Mouse (Mus musculus): ENCODE data around the gene Plpp1. TPM values are rescaled to one million over a fixed set of nuclear protein-coding genes. Genes with fewer than 3 reads are reported as not detected.

Plpp1 gene
- polyA plus RNA-seq, 1 experiment from 2014 or later: 81.5 TPM

DNA sequence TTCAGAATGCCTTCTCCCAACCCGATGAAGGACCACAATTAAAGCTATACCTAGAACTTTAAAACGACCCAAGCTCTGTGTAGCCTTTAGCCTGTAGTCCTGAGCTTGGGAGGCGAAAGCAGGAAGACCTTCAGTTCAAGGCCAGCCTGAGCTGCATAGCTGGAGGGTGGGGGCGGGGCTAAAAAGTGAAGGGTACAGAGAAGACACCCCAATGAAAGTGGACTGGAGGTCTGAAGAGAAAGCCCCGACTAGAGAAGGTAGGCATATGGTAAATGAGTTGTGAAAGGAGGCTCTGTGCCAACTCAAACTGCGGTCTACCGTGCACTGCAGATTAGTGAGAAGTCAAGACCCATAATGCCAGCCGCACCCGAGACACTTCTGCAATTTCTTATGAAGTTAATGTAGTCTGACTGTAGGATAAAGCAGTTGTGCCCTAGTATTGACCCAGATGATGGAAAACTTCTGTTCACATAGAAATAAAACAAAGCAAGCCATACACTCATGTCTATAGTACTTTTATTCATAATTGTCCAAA lies 37.1 kb downstream of the Plpp1 start:
- H3K4me2 ChIP-seq (ENCODE audit: low read depth, low read length): no peak overlapping the region
- no peaks in the 10 kb centered on the region; the same call in 1 of the 2 replicates for H3K36me3 ChIP-seq (ENCODE audit: control insufficient read depth, insufficient read depth, low read length)
- H3K27ac ChIP-seq (ENCODE audit: low read length): no peak overlapping the region
- 66% methylated on average over 9 of the region's 9 CpGs for WGBS
- no peak for ATAC-seq (ENCODE audit: low read depth)
- H3K9me3 ChIP-seq (ENCODE audit: control insufficient read depth, low read length): no peaks in the 10 kb centered on the region
- no peak overlapping the region for H3K4me3 ChIP-seq (ENCODE audit: low read length)
- H3K4me1 ChIP-seq (replicated peaks; ENCODE audit: control insufficient read depth, insufficient read depth, low read length): peaks cover 8% of the 10 kb centered on the region; the same call in 1 of the 2 replicates
- no peak overlapping the region for H3K9ac ChIP-seq (ENCODE audit: low read length)
- H3K27me3 ChIP-seq (ENCODE audit: control insufficient read depth, insufficient read depth, low read depth, low read length): no peaks in the 10 kb centered on the region

DNA sequence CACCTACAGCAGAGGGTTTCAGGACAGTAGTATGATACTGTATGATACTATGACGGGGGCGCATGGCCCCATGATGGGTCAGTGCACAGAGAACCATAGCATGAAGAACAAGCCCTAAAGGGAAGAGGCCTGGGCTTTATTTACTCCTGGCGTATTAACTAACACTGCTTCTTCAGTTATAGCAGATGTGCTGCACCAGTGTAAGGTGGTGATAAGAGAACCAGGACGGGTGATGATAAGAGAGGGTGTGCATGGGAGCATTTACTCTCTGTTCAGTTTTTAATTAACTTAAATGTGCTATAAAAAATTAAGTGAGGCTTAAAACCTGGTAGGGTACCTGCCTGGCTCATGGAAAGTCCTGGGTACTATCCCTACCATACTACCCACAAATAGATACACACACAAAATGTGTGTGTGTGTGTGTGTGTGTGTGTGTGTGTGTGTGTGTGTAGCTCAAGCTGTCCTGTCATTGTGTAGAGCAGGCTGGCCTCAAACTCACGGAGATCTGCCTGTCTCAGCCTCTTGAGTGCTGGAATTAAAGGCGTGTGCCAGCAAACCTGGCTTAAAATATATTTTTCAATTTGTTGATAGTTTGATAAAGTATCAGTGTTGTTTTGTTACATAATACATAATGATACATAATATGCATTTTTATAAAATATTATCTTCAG lies 38.1 kb downstream of the Plpp1 start:
- no peak overlapping the region for H3K9ac ChIP-seq (ENCODE audit: low read length)
- 93% methylated on average over 6 of the region's 6 CpGs for WGBS
- ATAC-seq (ENCODE audit: low read depth): no peak

DNA sequence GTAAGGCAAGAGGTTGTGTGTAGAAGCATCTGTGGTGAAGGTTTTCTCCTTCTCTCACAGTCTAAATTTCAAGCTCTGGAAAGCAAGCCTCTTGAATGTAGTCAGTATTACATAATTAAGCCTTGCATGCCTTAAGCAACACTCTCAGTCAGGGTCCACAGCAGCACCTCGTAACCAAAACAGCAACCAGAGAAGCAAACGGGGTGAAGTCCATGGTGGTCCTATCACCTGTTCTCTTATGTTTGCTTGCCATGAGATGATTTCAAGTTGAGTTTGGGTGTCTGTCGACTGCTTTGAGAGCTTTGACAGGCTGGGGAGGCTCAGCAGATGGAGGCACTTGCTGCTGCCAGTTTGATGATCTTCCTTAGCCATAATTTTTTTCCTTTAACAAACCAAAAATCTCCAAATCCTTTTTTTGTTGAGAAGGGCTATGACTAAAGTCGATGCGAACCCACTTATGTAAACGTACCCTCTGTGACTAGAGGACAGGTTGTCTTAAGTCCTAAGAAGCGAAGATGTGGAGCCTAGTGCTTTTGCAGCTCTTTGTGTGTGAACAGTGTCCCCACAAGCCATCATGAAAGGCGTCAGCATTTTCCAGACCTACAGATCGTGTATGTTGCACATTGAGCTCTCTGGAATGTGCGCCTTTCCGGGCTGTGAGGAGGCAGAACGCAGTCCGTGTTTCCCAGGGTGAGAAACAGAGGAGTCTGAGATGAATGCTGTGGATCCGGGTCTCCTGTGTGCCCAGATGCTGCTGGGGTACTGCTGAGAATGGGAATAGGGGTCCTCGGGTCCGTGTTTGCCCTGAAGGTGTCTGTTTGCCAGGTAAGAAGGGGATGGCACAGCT lies 39.9 kb downstream of the Plpp1 start:
- ATAC-seq (ENCODE audit: low read depth): no peak
- no peak overlapping the region for H3K4me2 ChIP-seq (ENCODE audit: low read depth, low read length)
- 84% methylated on average over 16 of the region's 16 CpGs for WGBS
- no peaks in the 10 kb centered on the region for H3K27me3 ChIP-seq (ENCODE audit: control insufficient read depth, insufficient read depth, low read depth, low read length)
- H3K27ac ChIP-seq (ENCODE audit: low read length): no peak overlapping the region
- H3K36me3 ChIP-seq (ENCODE audit: control insufficient read depth, insufficient read depth, low read length): peaks cover 10% of the 10 kb centered on the region
- no peaks in the 10 kb centered on the region for H3K4me1 ChIP-seq (replicated peaks; ENCODE audit: control insufficient read depth, insufficient read depth, low read length)
- H3K9me3 ChIP-seq (ENCODE audit: control insufficient read depth, low read length): no peaks in the 10 kb centered on the region; the same call in 1 of the 2 replicates
- H3K4me3 ChIP-seq (ENCODE audit: low read length): no peak overlapping the region
- H3K9ac ChIP-seq (ENCODE audit: low read length): no peak overlapping the region

More for the DNA sequence above, 38.1 kb downstream of the Plpp1 start:
- H3K4me3 ChIP-seq (ENCODE audit: low read length): no peak overlapping the region
- H3K36me3 ChIP-seq (ENCODE audit: control insufficient read depth, insufficient read depth, low read length): no peaks in the 10 kb centered on the region; the same call in none of the 2 replicates
- H3K27ac ChIP-seq (ENCODE audit: low read length): no peak overlapping the region
- no peaks in the 10 kb centered on the region for H3K9me3 ChIP-seq (ENCODE audit: control insufficient read depth, low read length)
- H3K4me1 ChIP-seq (replicated peaks; ENCODE audit: control insufficient read depth, insufficient read depth, low read length): peaks cover 2% of the 10 kb centered on the region; the same call in 1 of the 2 replicates
- no peaks in the 10 kb centered on the region for H3K27me3 ChIP-seq (ENCODE audit: control insufficient read depth, insufficient read depth, low read depth, low read length)
- no peak overlapping the region for H3K4me2 ChIP-seq (ENCODE audit: low read depth, low read length)

DNA sequence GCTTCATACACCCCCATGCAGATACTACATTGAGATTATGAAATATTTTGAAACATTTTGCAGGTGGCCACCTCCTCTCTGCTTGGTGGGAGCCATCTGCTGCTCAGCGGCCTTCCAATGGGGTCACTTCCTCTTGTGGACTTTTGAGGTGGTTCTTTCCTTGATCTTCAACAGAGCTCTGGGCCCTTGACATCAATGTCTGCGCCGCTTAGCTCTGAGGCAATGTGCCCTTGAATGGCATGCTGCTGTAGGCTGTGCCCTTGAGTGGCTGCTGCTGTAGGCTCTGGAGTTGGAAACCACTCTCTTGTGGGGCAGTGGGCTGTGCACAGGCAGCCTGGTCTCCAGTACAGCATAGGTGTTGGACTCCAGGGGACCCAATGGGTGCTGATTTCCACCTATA lies 45.3 kb downstream of the Plpp1 start:
- Histone ChIP-seq H3K36me3 (ENCODE audit: control insufficient read depth, insufficient read depth, low read length) (peaks cover 11% of the 10 kb centered on the region), H3K9me3 (ENCODE audit: control insufficient read depth, low read length) (no peaks in the 10 kb centered on the region; the same call in 1 of the 2 replicates), H3K27me3 (ENCODE audit: control insufficient read depth, insufficient read depth, low read depth, low read length) (no peaks in the 10 kb centered on the region), H3K27ac (ENCODE audit: low read length) (no peak overlapping the region), H3K4me2 (ENCODE audit: low read depth, low read length) (no peak overlapping the region), H3K9ac (ENCODE audit: low read length) (no peak overlapping the region), H3K4me3 (ENCODE audit: low read length) (no peak overlapping the region), H3K4me1 (replicated peaks; ENCODE audit: control insufficient read depth, insufficient read depth, low read length) (no peaks in the 10 kb centered on the region; the same call in 1 of the 2 replicates)
- ATAC-seq (ENCODE audit: low read depth): no peak
- 92% methylated on average over 3 of the region's 3 CpGs for WGBS

DNA sequence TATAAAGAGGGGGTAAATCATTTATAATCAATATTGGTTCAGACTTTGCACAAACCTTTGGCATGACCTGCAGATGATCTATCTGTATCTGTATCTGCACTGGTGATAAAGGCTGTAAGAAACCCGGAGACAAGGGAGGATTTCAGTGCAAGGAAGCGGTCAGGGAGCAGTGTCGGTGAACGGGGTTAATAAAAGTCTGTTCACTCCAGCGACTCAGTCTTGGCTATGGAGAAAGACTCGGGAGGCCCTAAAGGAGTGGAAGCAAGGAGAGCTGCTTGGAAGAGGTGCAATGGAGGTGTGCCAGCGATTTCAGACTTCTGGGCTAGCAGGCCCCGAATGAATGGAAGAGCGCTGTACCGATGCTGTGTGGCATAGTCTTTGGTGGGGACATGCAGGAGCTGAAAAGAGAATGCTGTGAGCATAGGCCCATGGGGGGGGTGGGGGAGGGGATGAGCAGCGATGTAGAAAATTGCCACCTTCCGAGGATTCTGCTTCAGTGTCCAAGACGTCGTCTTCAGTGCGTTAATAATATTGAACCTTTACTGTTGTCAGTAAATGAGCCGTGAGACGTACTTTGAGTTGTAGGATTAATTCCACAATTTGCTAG lies 53.2 kb downstream of the Plpp1 start:
- 76% methylated on average over 17 of the region's 17 CpGs for WGBS
- Histone ChIP-seq H3K27me3 (ENCODE audit: control insufficient read depth, insufficient read depth, low read depth, low read length) (no peaks in the 10 kb centered on the region), H3K4me3 (ENCODE audit: low read length) (no peak overlapping the region), H3K9ac (ENCODE audit: low read length) (no peak overlapping the region), H3K4me2 (ENCODE audit: low read depth, low read length) (no peak overlapping the region), H3K4me1 (replicated peaks; ENCODE audit: control insufficient read depth, insufficient read depth, low read length) (no peaks in the 10 kb centered on the region; the same call in 1 of the 2 replicates), H3K27ac (ENCODE audit: low read length) (no peak overlapping the region), H3K36me3 (ENCODE audit: control insufficient read depth, insufficient read depth, low read length) (peaks cover 9% of the 10 kb centered on the region), H3K9me3 (ENCODE audit: control insufficient read depth, low read length) (no peaks in the 10 kb centered on the region)
- no peak for ATAC-seq (ENCODE audit: low read depth)

DNA sequence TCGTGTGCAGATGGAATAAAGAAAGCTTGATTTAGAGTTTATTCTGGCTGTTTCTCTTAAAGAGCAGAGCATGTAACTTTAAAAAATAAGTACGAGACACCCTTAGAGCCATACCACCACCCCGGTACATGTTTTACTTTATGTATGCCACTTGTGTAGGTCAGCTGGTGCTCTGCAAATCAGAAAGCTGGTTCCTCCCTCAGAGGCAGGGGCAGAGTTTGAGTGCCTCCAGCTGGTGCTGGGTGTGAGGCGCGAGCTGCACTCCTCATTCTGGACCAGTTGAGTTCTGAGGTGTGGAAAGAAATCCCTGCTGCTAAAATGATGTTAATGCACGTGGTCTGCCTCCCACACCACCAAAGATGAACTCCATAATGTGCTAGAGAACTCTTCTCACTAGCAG lies 53.8 kb downstream of the Plpp1 start:
- no peaks in the 10 kb centered on the region for H3K27me3 ChIP-seq (ENCODE audit: control insufficient read depth, insufficient read depth, low read depth, low read length)
- no peak overlapping the region for H3K4me3 ChIP-seq (ENCODE audit: low read length)
- H3K4me1 ChIP-seq (replicated peaks; ENCODE audit: control insufficient read depth, insufficient read depth, low read length): no peaks in the 10 kb centered on the region; the same call in 1 of the 2 replicates
- ATAC-seq (ENCODE audit: low read depth): no peak
- peaks cover 10% of the 10 kb centered on the region for H3K36me3 ChIP-seq (ENCODE audit: control insufficient read depth, insufficient read depth, low read length)
- H3K9ac ChIP-seq (ENCODE audit: low read length): no peak overlapping the region
- H3K9me3 ChIP-seq (ENCODE audit: control insufficient read depth, low read length): no peaks in the 10 kb centered on the region
- H3K4me2 ChIP-seq (ENCODE audit: low read depth, low read length): no peak overlapping the region
- WGBS: 56% methylated on average over 6 of the region's 6 CpGs
- H3K27ac ChIP-seq (ENCODE audit: low read length): no peak overlapping the region

DNA sequence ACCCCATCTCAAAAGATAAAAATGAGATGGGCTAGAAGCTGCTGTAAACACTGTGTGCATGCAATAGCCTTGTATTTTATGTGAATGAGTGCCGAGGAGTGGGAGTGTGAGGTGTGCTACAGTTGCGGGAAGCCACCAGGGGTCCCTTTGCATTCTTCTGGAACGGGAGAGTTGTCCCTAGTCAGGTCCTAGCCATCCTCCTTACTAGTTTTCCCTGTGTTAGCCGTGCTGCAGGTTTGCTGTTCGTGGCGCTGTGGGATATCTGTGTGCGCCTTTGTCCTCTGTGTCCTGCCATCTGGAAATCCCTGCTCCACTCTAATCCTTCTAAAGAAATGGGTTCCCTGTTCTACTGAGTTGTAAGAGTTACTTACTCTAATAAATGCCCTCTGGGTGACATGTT lies 57.3 kb downstream of the Plpp1 start:
- peaks cover 10% of the 10 kb centered on the region for H3K4me1 ChIP-seq (replicated peaks; ENCODE audit: control insufficient read depth, insufficient read depth, low read length)
- H3K27me3 ChIP-seq (ENCODE audit: control insufficient read depth, insufficient read depth, low read depth, low read length): no peaks in the 10 kb centered on the region
- H3K9me3 ChIP-seq (ENCODE audit: control insufficient read depth, low read length): no peaks in the 10 kb centered on the region
- no peak overlapping the region for H3K9ac ChIP-seq (ENCODE audit: low read length)
- no peak overlapping the region for H3K4me3 ChIP-seq (ENCODE audit: low read length)
- H3K36me3 ChIP-seq (ENCODE audit: control insufficient read depth, insufficient read depth, low read length): peaks cover 15% of the 10 kb centered on the region
- H3K4me2 ChIP-seq (ENCODE audit: low read depth, low read length): no peak overlapping the region
- 87% methylated on average over 7 of the region's 7 CpGs for WGBS
- ATAC-seq (ENCODE audit: low read depth): no peak
- H3K27ac ChIP-seq (ENCODE audit: low read length): no peak overlapping the region

DNA sequence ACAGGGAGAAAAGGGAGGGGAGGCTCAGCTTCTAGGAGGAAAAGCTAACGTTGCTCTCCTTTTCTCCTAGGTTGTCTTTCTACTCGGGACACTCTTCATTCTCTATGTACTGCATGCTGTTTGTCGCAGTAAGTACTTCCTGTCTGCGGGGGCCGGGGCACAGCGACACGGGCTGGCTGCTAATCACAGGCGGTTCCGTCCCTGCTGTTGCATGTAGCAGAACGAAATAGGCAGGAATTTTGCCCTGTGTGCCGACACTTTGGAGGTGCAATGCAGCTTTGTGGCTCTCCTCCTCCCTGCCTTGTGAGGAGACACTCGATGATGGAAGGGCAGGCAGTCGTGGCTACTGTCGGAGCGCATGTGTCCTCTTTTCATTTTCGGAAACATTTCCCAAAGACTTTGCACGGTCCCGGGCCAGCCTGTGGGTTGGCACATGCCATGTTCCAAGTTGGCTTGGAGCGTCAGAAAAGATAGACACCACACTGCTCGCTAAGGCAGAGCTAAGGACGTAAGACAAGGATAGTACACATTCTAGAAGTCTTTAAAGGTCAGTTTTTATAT lies 59.1 kb downstream of the Plpp1 start:
- Histone ChIP-seq H3K27ac (ENCODE audit: low read length) (no peak overlapping the region), H3K9me3 (ENCODE audit: control insufficient read depth, low read length) (no peaks in the 10 kb centered on the region), H3K27me3 (ENCODE audit: control insufficient read depth, insufficient read depth, low read depth, low read length) (no peaks in the 10 kb centered on the region), H3K4me1 (replicated peaks; ENCODE audit: control insufficient read depth, insufficient read depth, low read length) (peaks cover 10% of the 10 kb centered on the region), H3K9ac (ENCODE audit: low read length) (no peak overlapping the region), H3K4me2 (ENCODE audit: low read depth, low read length) (no peak overlapping the region), H3K36me3 (ENCODE audit: control insufficient read depth, insufficient read depth, low read length) (peaks cover 15% of the 10 kb centered on the region), H3K4me3 (ENCODE audit: low read length) (no peak overlapping the region)
- ATAC-seq (ENCODE audit: low read depth): no peak
- 86% methylated on average over 21 of the region's 21 CpGs for WGBS
